9 mouse cellular contexts compared by ENCODE assay signal in the genomic region with DNA sequence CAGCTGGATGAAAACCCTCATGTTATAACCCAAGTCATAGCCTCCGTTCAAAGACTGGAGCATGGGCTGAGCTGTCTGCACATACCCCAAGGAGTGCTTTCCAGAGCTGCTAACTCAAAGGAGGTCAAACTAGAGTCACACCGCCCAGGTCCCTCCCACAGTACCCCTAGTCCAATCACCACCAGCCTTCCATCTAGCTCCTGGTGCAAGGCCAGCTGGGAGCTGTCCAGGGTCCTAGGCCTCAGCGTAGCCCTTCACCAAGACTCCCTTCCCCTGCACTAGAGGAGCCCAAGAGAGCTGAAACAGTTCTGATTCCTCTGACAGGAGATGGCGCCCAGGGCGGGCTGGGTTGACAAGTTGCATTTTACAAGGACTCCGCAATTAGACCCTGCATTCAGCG. TPM values are rescaled to one million over a fixed set of nuclear protein-coding genes. Genes with fewer than 3 reads are reported as not detected.
DNase-seq lines count a peak whose midpoint lies in the region; ATAC-seq and TF ChIP-seq lines count a peak whose summit lies in the region.
"Had no signal": no experiment of that assay in that cellular context is flagged by ENCODE, and none has a peak within 500 bp of the region (broad histone marks: within the 10 kb centered on the region; RNA-seq: fewer than 3 reads in every experiment).

No protein-coding gene starts in this region.

- WGBS in forebrain, embryonic 13.5 days, result 9% methylated on average over 7 of the region's 7 CpGs

- ATAC-seq in forebrain, embryonic 13.5 days, result peak; percentile 68; the same call in 1 of the 2 replicates

- no peak overlapping the region for H3K4me3 ChIP-seq in ES-Bruce4 (ENCODE audit: low read depth, low read length)
- H3K4me3 ChIP-seq in forebrain, embryonic 13.5 days, result no peak overlapping the region

- H3K9ac ChIP-seq in ES-Bruce4 (ENCODE audit: low read depth, poor library complexity, severe bottlenecking), result no peak overlapping the region
- no peak overlapping the region for H3K9ac ChIP-seq in forebrain, embryonic 13.5 days

- no peak overlapping the region for H3K4me2 ChIP-seq in forebrain, embryonic 13.5 days

- H3K36me3 ChIP-seq in ES-Bruce4 (ENCODE audit: control insufficient read depth, insufficient read depth, low read length, poor library complexity, severe bottlenecking), result no peaks in the 10 kb centered on the region
- no peaks in the 10 kb centered on the region for H3K36me3 ChIP-seq in forebrain, embryonic 13.5 days (ENCODE audit: poor library complexity, severe bottlenecking)

- no peak overlapping the region for H3K27ac ChIP-seq in ES-Bruce4 (ENCODE audit: insufficient read depth, low read length)
- no peak overlapping the region for H3K27ac ChIP-seq in forebrain, embryonic 13.5 days

- DNase-seq in adrenal gland, adult (ENCODE audit: inconsistent age in 2 of 2, low spot score in 1 of 2), result peak; percentile 86 to 96
- peak; percentile 61 to 82 for DNase-seq in heart, postnatal 14 days
- DNase-seq in kidney, postnatal 25 days, result peak; percentile 82 to 88
- peak; percentile 14 for DNase-seq in lung, postnatal 25 days (ENCODE audit: low spot score)
- peak; percentile 58 to 77 for DNase-seq in spleen, postnatal 4 days (ENCODE audit: low spot score in 2 of 2)
- DNase-seq in left cerebral cortex, adult 8-10 months (ENCODE audit: low spot score in 2 of 2), result no peak

- intact Hi-C loops in heart, postnatal 14 days (cut with DNase I), result no loop called here

- no peak for TF ChIP-seq POLR2A in ES-Bruce4 (IDR thresholded peaks at IDR 0.05; ENCODE audit: insufficient read depth, low read length)

- TF ChIP-seq EP300 in ES-Bruce4 (IDR thresholded peaks at IDR 0.05; ENCODE audit: insufficient read depth, low read depth, low read length), result 0 out of 2 replicates have a peak, but pooled peaks have one; percentile 28

- H3K27me3 ChIP-seq in ES-Bruce4 (ENCODE audit: control insufficient read depth, insufficient read depth, low read length, poor library complexity, severe bottlenecking), result no peaks in the 10 kb centered on the region
- H3K27me3 ChIP-seq in forebrain, embryonic 13.5 days, result no peaks in the 10 kb centered on the region

- no peaks in the 10 kb centered on the region for H3K4me1 ChIP-seq in ES-Bruce4 (ENCODE audit: control insufficient read depth, insufficient read depth, low read length)
- peaks cover 10% of the 10 kb centered on the region for H3K4me1 ChIP-seq in forebrain, embryonic 13.5 days

- no peak for TF ChIP-seq CTCF in ES-Bruce4 (IDR thresholded peaks at IDR 0.05; ENCODE audit: low read depth, low read length)

- no peaks in the 10 kb centered on the region for H3K9me3 ChIP-seq in ES-Bruce4 (replicated peaks; ENCODE audit: control insufficient read depth, insufficient read depth, low read length, poor library complexity, severe bottlenecking)
- no peaks in the 10 kb centered on the region for H3K9me3 ChIP-seq in forebrain, embryonic 13.5 days (replicated peaks)

RNA-seq across cellular contexts. Expression of a gene that starts 18.0 kb away (rescaled TPM):
- polyA plus RNA-seq in ES-Bruce4 (2011; ENCODE audit: insufficient read depth, insufficient read length, low read depth, missing spikeins), result not detected in 2 replicates
- polyA plus RNA-seq in forebrain, embryonic 13.5 days (2015; fragmentation: Nextera tagmentation; extraction: Ambion mirVana), result 1.2 and 1.9 TPM in 2 replicates
- total RNA-seq in heart, postnatal 14 days (2021), result not detected
- total RNA-seq in left cerebral cortex, adult 8-10 months (2022), result 10 to 100 TPM; 20.4 to 29.3 (median 23.5) TPM
- total RNA-seq: gastrocnemius, adult 8-10 months had no signal

Comparison
In these comparisons a context has a peak if more than half of its experiments do, and no peak if none do; other contexts are left out.
1. DNase-seq: peak in adrenal gland, adult (2 of 2), heart, postnatal 14 days (2 of 2), kidney, postnatal 25 days (2 of 2), lung, postnatal 25 days (single experiment) and spleen, postnatal 4 days (2 of 2); none in left cerebral cortex, adult 8-10 months (0 of 2).
2. RNA of a gene that starts 18.0 kb away (total RNA-seq): 20.4 to 29.3 TPM in left cerebral cortex, adult 8-10 months; not detected in heart, postnatal 14 days; every median in the first group is over 10 times any median in the second.